Mouse (Mus musculus) CH12.LX (cell line): ENCODE data around the gene Brd3os. TPM values are rescaled to one million over a fixed set of nuclear protein-coding genes. Genes with fewer than 3 reads are reported as not detected.

Source experiments
- DNase-seq: peaks from one replicate; pipeline ENCODE4 v3.0.0-alpha.2; 2013; ENCODE audit errors: extremely low read depth
- H3K27ac ChIP-seq: 2 replicates; pipeline ENCODE4 v1.5.1; 2012; ENCODE audit warnings: low read depth, mild to moderate bottlenecking, control low read depth, moderate library complexity; ENCODE audit not compliant: insufficient read depth
- H3K27me3 ChIP-seq: replicated peaks from 2 replicates; pipeline ENCODE3; 2012; ENCODE audit warnings: inconsistent platforms
- H3K36me3 ChIP-seq, 2 experiments: replicated peaks in 1 of 2; 2 replicates each; pipeline versions ENCODE3 to v1.6.1; 2012; ENCODE audit warnings: inconsistent platforms in 1 of 2, low read length in 1 of 2, mild to moderate bottlenecking in 1 of 2, mixed read lengths in 1 of 2, moderate library complexity in 1 of 2; ENCODE audit not compliant: control insufficient read depth in 1 of 2, insufficient read depth in 1 of 2
- H3K4me1 ChIP-seq, 2 experiments: 2 replicates each; pipeline ENCODE4 v1.6.1; 2012; ENCODE audit warnings: inconsistent platforms in 1 of 2, moderate library complexity in 1 of 2; ENCODE audit not compliant: insufficient read depth in 2 of 2, control insufficient read depth in 1 of 2
- H3K4me2 ChIP-seq: 2 replicates; pipeline ENCODE4 v1.6.1; 2012; ENCODE audit warnings: low read depth, mild to moderate bottlenecking, control low read depth; ENCODE audit not compliant: poor library complexity, insufficient read depth, severe bottlenecking
- H3K4me3 ChIP-seq, 3 experiments: fragments of 150-350 bp in 1 of 3; sonication (generic) in 1 of 3; replicated peaks in 1 of 3; 2 replicates each; pipeline versions ENCODE3 to v1.5.1; 2011 to 2012; ENCODE audit warnings: low read depth in 2 of 3, low read length in 2 of 3, mild to moderate bottlenecking in 2 of 3, moderate library complexity in 2 of 3, control low read depth in 1 of 3, improper control_type of control experiment in 1 of 3, inconsistent platforms in 1 of 3, mixed read lengths in 1 of 3; ENCODE audit not compliant: poor library complexity in 1 of 3
- H3K79me2 ChIP-seq: replicated peaks from 2 replicates; pipeline ENCODE4 v1.6.1; 2012; ENCODE audit warnings: mild to moderate bottlenecking, moderate library complexity; ENCODE audit not compliant: control insufficient read depth, poor library complexity, insufficient read depth, severe bottlenecking; ENCODE audit errors: extremely low read depth
- H3K9ac ChIP-seq: 2 replicates; pipeline ENCODE4 v1.6.1; 2012; ENCODE audit warnings: low read depth, mild to moderate bottlenecking, control low read depth, moderate library complexity; ENCODE audit not compliant: insufficient read depth
- H3K9me3 ChIP-seq: replicated peaks from 2 replicates; pipeline ENCODE3; 2012; ENCODE audit warnings: low read length, inconsistent platforms, mixed read lengths
- BHLHE40 ChIP-seq: IDR thresholded peaks from 2 replicates; pipeline ENCODE4 v1.6.1; 2011; ENCODE audit warnings: mild to moderate bottlenecking, low read depth, low read length, improper control_type of control experiment
- CHD2 ChIP-seq: IDR thresholded peaks from 2 replicates; pipeline ENCODE4 v1.6.1; 2011; ENCODE audit warnings: low read length, improper control_type of control experiment
- CTCF ChIP-seq, 2 experiments: IDR thresholded peaks in 1 of 2; conservative IDR thresholded peaks in 1 of 2; 2 replicates each; pipeline ENCODE4 v1.5.1; 2011 to 2012; ENCODE audit warnings: low read depth in 2 of 2, low read length in 2 of 2, improper control_type of control experiment in 1 of 2, inconsistent platforms in 1 of 2, mild to moderate bottlenecking in 1 of 2, moderate library complexity in 1 of 2
- E2F4 ChIP-seq: IDR thresholded peaks from 2 replicates; pipeline ENCODE4 v1.6.1; 2011; ENCODE audit warnings: low read depth, low read length, improper control_type of control experiment; ENCODE audit not compliant: insufficient replicate concordance
- ELF1 ChIP-seq: IDR thresholded peaks from 2 replicates; pipeline ENCODE4 v1.6.1; 2014; ENCODE audit warnings: low read depth, mild to moderate bottlenecking, inconsistent platforms, low read length, improper control_type of control experiment
- EP300 ChIP-seq: IDR thresholded peaks from 2 replicates; pipeline ENCODE4 v1.6.1; 2011; ENCODE audit warnings: low read length, improper control_type of control experiment
- ETS1 ChIP-seq: conservative IDR thresholded peaks from 2 replicates; pipeline ENCODE4 v1.6.1; 2012; ENCODE audit warnings: low read depth, mild to moderate bottlenecking, inconsistent platforms, low read length, improper control_type of control experiment, moderate library complexity
- GABPA ChIP-seq: IDR thresholded peaks from 2 replicates; pipeline ENCODE4 v1.6.1; 2012; ENCODE audit warnings: low read depth, low read length, improper control_type of control experiment, inconsistent platforms; ENCODE audit not compliant: insufficient replicate concordance
- IRF4 ChIP-seq: IDR thresholded peaks from 2 replicates; pipeline ENCODE4 v1.6.1; 2014; ENCODE audit warnings: low read depth, mild to moderate bottlenecking, inconsistent platforms, low read length, improper control_type of control experiment
- JUN ChIP-seq: IDR thresholded peaks from 2 replicates; pipeline ENCODE4 v1.6.1; 2011; ENCODE audit warnings: low read depth, mild to moderate bottlenecking, low read length, improper control_type of control experiment, moderate library complexity; ENCODE audit not compliant: insufficient read depth
- JUND ChIP-seq: conservative IDR thresholded peaks from 2 replicates; pipeline ENCODE4 v1.6.1; 2011; ENCODE audit warnings: low read depth, low read length, improper control_type of control experiment
- KAT2A ChIP-seq: IDR thresholded peaks from 2 replicates; pipeline ENCODE4 v1.6.1; 2012; ENCODE audit warnings: low read length, improper control_type of control experiment, inconsistent platforms; ENCODE audit not compliant: insufficient replicate concordance
- MAX ChIP-seq: IDR thresholded peaks from 2 replicates; pipeline ENCODE4 v1.6.1; 2011; ENCODE audit warnings: low read length, improper control_type of control experiment
- MAZ ChIP-seq: IDR thresholded peaks from 2 replicates; pipeline ENCODE4 v1.6.1; 2012; ENCODE audit warnings: low read depth, mild to moderate bottlenecking, inconsistent platforms, low read length, improper control_type of control experiment, moderate library complexity
- MXI1 ChIP-seq: IDR thresholded peaks from 2 replicates; pipeline ENCODE4 v1.6.1; 2011; ENCODE audit warnings: mild to moderate bottlenecking, low read depth, low read length, improper control_type of control experiment
- NELFE ChIP-seq: IDR thresholded peaks from 2 replicates; pipeline ENCODE4 v1.6.1; 2011; ENCODE audit warnings: low read depth, low read length, improper control_type of control experiment
- NRF1 ChIP-seq: IDR thresholded peaks from 2 replicates; pipeline ENCODE4 v1.6.1; 2014; ENCODE audit warnings: low read depth, mild to moderate bottlenecking, inconsistent platforms, low read length, improper control_type of control experiment, moderate library complexity
- PAX5 ChIP-seq: IDR thresholded peaks from 2 replicates; pipeline ENCODE4 v1.6.1; 2012; ENCODE audit warnings: low read length, inconsistent platforms, mixed read lengths
- POLR2A ChIP-seq: IDR thresholded peaks from 2 replicates; pipeline ENCODE4 v1.6.1; 2011; ENCODE audit warnings: low read depth, mild to moderate bottlenecking, improper control_type of control experiment, low read length
- RAD21 ChIP-seq: IDR thresholded peaks from 2 replicates; pipeline ENCODE4 v1.6.1; 2011; ENCODE audit warnings: low read depth, mild to moderate bottlenecking, low read length, improper control_type of control experiment, moderate library complexity
- SIN3A ChIP-seq: IDR thresholded peaks from 2 replicates; pipeline ENCODE4 v1.6.1; 2012; ENCODE audit warnings: low read length, improper control_type of control experiment, inconsistent platforms
- SMC3 ChIP-seq: IDR thresholded peaks from 2 replicates; pipeline ENCODE4 v1.6.1; 2011; ENCODE audit warnings: low read depth, low read length, improper control_type of control experiment
- TBP ChIP-seq: conservative IDR thresholded peaks from 2 replicates; pipeline ENCODE4 v1.6.1; 2011; ENCODE audit warnings: low read depth, low read length, improper control_type of control experiment
- TCF12 ChIP-seq: IDR thresholded peaks from 2 replicates; pipeline ENCODE4 v1.6.1; 2014; ENCODE audit warnings: low read depth, mild to moderate bottlenecking, inconsistent platforms, low read length, improper control_type of control experiment
- UBTF ChIP-seq: IDR thresholded peaks from 2 replicates; pipeline ENCODE4 v1.6.1; 2012; ENCODE audit warnings: low read depth, mild to moderate bottlenecking, inconsistent platforms, low read length, improper control_type of control experiment, moderate library complexity
- USF1 ChIP-seq: IDR thresholded peaks from 2 replicates; pipeline ENCODE4 v1.6.1; 2014; ENCODE audit warnings: low read depth, mild to moderate bottlenecking, inconsistent platforms, low read length, improper control_type of control experiment
- USF2 ChIP-seq: conservative IDR thresholded peaks from 2 replicates; pipeline ENCODE4 v1.6.1; 2011; ENCODE audit warnings: low read depth, low read length, improper control_type of control experiment
- ZC3H11A ChIP-seq: IDR thresholded peaks from 2 replicates; pipeline ENCODE4 v1.6.1; 2012; ENCODE audit warnings: low read depth, mild to moderate bottlenecking, inconsistent platforms, low read length, improper control_type of control experiment
- ZKSCAN1 ChIP-seq: IDR thresholded peaks from 2 replicates; pipeline ENCODE4 v1.6.1; 2012; ENCODE audit warnings: low read depth, inconsistent platforms, low read length, improper control_type of control experiment, borderline replicate concordance
- ZMIZ1 ChIP-seq: IDR thresholded peaks from 2 replicates; pipeline ENCODE4 v1.6.1; 2012; ENCODE audit warnings: low read depth, mild to moderate bottlenecking, inconsistent platforms, low read length, improper control_type of control experiment
- dilution Hi-C: fragments of 300-500 bp; cut with MboI; formaldehyde crosslinking; loops from 2 replicates; pipeline ENCODE4 v1.14.3; 2020; ENCODE audit warnings: low sequenced_read_pairs; ENCODE audit not compliant: extremely low pct_unique_long_range_greater_than_20kb, extremely low pct_ligation_motif_present
- in situ Hi-C: fragments of 300-500 bp; cut with MboI; formaldehyde crosslinking; loops from 3 replicates; pipeline ENCODE4 v1.14.3; 2019; ENCODE audit warnings: low sequenced_read_pairs, low pct_ligation_motif_present, low pct_unique_long_range_greater_than_20kb, mixed read lengths
- polyA plus RNA-seq: library from polyadenylated mRNA; unstranded; fragments of >175 nt; gene quantifications from 2 replicates; pipeline ENCODE4 v1.2.1, GENCODE M21; 2012; ENCODE audit warnings: low read depth; ENCODE audit not compliant: insufficient read length
- total RNA-seq, 2 experiments: library from RNA; depleted of rRNA; stranded (reverse); fragments of 300-350 nt in 1 of 2; fragments of >200 nt in 1 of 2; gene quantifications; 2 replicates each; pipeline ENCODE4 v1.2.3; 2012 to 2014

Gene Brd3os
- total and polyA plus RNA-seq, 3 experiments = 1.2 to 2.1 (median 1.8) TPM

DNA sequence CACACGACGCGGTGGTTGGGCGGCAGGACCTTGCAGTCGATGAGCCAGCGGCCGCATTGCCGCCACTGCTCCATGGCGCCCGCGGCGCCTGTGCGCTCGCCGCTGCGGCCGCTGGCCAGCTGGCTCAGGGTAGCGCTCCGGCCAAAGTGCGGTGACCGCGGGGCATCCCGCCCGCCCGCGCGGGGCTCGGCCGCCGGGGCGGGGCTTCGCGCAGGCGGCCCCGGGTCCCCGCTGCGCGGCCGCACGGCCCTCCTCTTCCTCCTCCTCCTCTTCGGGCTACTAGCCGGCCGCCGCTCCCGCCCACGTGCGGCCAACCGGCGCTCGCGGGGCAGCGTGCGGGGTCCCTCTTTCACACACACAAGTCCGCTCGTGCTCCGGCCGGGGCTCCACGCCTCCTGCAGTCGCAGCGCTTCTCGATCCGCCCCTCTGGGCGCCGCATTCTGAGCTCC, 15.7 kb upstream of the Brd3os start:
- dilution Hi-C loops (no loop called here), in situ Hi-C loops (loop anchor here (25.0 kb wide), 1 partner anchor 339 kb away; the partner anchor contains the start of gene Adamtsl2)
- H3K4me1 ChIP-seq = peaks cover 16 to 49% of the 10 kb centered on the region in 2 experiments
- DNase-seq = no peak
- peak overlapping the region; percentile 92 for H3K9ac ChIP-seq
- H3K9me3 ChIP-seq = no peaks in the 10 kb centered on the region
- H3K79me2 ChIP-seq = peaks cover 54% of the 10 kb centered on the region
- H3K4me2 ChIP-seq = no peak overlapping the region
- TF ChIP-seq SIN3A (peak; percentile 19), RAD21 (no peak; the same call in 1 of the 2 replicates), MAX (0 out of 2 replicates have a peak, but pooled peaks have one; percentile 34), NRF1 (peak; percentile 38; the same call in 1 of the 2 replicates), SMC3 (no peak; the same call in 1 of the 2 replicates), MXI1 (peak; percentile 69)
- H3K36me3 ChIP-seq = peaks cover 0 to 23% of the 10 kb centered on the region in 2 experiments
- no peaks in the 10 kb centered on the region for H3K27me3 ChIP-seq
- H3K4me3 ChIP-seq = peak overlapping the region; percentile 85 to 98 (median 91)
- H3K27ac ChIP-seq = peak overlapping the region; percentile 47; the same call in 1 of the 2 replicates

DNA sequence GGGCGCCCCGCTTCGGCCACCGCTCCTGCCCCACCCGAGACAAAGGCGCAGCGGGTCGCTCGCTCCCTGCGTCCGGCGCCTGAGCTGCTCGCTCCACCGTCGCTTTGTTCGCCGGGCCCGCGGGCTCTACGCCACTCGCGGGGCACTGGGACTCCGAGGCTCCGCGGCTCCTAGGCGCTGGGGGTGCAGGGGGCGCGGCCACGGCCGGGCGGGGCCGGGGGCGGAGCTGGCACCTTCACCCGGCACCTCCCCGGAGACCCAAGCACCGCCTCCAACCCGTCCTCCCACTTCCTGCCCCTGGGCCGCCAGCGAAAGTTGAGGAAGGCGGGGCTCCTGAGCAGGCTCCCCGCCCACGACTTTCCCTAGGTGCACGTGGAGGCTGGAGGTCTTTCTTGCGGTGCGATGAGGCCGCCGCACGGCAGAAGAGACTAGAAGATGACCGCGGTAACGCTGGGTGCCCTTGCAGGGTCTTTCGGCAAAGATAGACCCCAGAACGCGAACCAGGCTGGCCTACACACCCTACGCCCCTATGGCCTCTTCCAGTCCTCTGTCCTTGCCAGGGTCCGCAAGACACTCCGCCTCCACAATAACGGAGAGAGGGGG, 15.2 kb upstream of the Brd3os start, which contains the start of gene Vav2:
Vav2 (minus strand) TSS at position 179 of the 603 bp plus-strand sequence.
- peak; percentile 94 for DNase-seq
- H3K4me3 ChIP-seq = peak within 1 kb of the TSS; percentile 85 to 98 (median 91)
- peaks cover 13 to 49% of the 10 kb centered on the region in 2 experiments for H3K4me1 ChIP-seq
- H3K27me3 ChIP-seq = no peaks in the 10 kb centered on the region
- dilution Hi-C loops = no loop called here
- in situ Hi-C loops = loop anchor here (25.0 kb wide), 1 partner anchor 340 kb away; the partner anchor contains the start of gene Adamtsl2
- H3K9me3 ChIP-seq = no peaks in the 10 kb centered on the region
- peaks cover 0 to 18% of the 10 kb centered on the region in 2 experiments for H3K36me3 ChIP-seq
- peak within 1 kb of the TSS; percentile 83 for H3K4me2 ChIP-seq
- peak within 1 kb of the TSS; percentile 47 for H3K27ac ChIP-seq
- peak within 1 kb of the TSS; percentile 92 for H3K9ac ChIP-seq
- H3K79me2 ChIP-seq = peaks cover 49% of the 10 kb centered on the region
- TF ChIP-seq ZKSCAN1 = no peak
- TF ChIP-seq NRF1 = peak; percentile 39; the same call in 1 of the 2 replicates
- TF ChIP-seq TBP = no peak
- no peak for TF ChIP-seq PAX5
- TF ChIP-seq CTCF (conservative IDR thresholded peaks at IDR 0.05 in 1 of 2, IDR thresholded peaks at IDR 0.05 in 1 of 2; ENCODE audit: low read depth in 2 of 2, low read length in 2 of 2) = peak in 1 of 2 experiments; percentile 58; a peak in 2 of 4 replicates
- TF ChIP-seq TCF12 = no peak; the same call in 1 of the 2 replicates
- peak; percentile 73 for TF ChIP-seq POLR2A
- TF ChIP-seq ZC3H11A = peak; percentile 17; the same call in 1 of the 2 replicates
- peak; percentile 77 for TF ChIP-seq MAZ
- TF ChIP-seq JUND = no peak
- 0 out of 2 replicates have a peak, but pooled peaks have one; percentile 29 for TF ChIP-seq EP300
- TF ChIP-seq GABPA = no peak
- TF ChIP-seq MAX = peak; percentile 93
- TF ChIP-seq USF1 = no peak; the same call in 1 of the 2 replicates
- peak; percentile 57 for TF ChIP-seq RAD21
- no peak for TF ChIP-seq UBTF
- TF ChIP-seq ELF1 = peak; percentile 89
- peak; percentile 96 for TF ChIP-seq MXI1
- TF ChIP-seq SMC3 = peak; percentile 75
- peak; percentile 95 for TF ChIP-seq BHLHE40
- TF ChIP-seq KAT2A = no peak
- TF ChIP-seq ZMIZ1 = peak; percentile 13; the same call in 1 of the 2 replicates
- TF ChIP-seq NELFE = peak; percentile 41; the same call in 1 of the 2 replicates
- TF ChIP-seq E2F4 = no peak
- TF ChIP-seq CHD2 = no peak
- peak; percentile 71; the same call in 1 of the 2 replicates for TF ChIP-seq IRF4
- TF ChIP-seq ETS1 = peak; percentile 45; the same call in 1 of the 2 replicates
- no peak for TF ChIP-seq USF2
- TF ChIP-seq SIN3A = peak; percentile 83
- no peak for TF ChIP-seq JUN
